Mouse (Mus musculus) telencephalon, adult 2 months (tissue): ENCODE measurements around the gene Hsh2d.

Experiments
- DNase-seq: peaks from one replicate; pipeline ENCODE4 v3.0.0-alpha.2; 2011; ENCODE audit warnings: low read depth, low spot score

Hsh2d gene

DNA sequence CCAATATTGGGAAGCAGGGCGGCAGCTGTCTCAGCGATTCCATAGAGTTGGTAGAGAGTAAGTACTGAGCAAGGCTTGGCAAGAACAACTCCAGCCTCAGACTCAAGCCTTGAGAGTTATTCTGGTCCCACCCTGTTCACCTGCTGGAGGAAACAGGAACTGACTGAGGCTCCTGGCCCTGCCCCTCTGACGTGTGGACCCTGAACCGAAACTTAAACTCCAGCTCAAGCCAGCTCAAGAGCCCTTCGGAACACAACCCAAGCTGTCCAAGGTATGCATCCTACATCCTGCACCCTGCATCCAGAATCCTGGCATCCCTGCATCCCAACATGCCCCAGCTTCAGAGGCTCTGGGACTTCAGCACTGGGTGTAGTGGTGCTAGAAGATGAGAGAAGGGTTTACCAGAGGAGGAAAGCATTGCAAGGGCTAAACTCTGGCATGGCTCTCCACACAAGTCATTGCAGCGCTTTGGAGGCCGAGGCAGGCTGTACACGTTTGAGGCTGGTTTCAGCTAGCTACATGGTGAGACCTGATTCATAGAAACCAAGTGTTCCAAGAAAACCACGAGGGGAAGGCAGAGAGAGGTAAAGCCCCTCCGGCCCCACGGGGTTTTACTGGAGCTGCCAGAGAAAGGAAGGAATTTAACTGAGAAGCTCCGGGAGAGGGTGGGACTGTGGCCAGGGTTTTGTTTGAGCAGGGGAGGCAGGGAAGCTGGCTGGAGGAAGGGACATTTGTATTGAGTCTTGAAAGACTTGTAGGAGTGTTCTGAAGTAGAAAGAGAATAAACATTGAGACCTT is at the start of gene Hsh2d:
Gene Hsh2d, plus strand, starts transcription at position 222 of the 798 bp plus-strand sequence.
- DNase-seq: no peak

DNA sequence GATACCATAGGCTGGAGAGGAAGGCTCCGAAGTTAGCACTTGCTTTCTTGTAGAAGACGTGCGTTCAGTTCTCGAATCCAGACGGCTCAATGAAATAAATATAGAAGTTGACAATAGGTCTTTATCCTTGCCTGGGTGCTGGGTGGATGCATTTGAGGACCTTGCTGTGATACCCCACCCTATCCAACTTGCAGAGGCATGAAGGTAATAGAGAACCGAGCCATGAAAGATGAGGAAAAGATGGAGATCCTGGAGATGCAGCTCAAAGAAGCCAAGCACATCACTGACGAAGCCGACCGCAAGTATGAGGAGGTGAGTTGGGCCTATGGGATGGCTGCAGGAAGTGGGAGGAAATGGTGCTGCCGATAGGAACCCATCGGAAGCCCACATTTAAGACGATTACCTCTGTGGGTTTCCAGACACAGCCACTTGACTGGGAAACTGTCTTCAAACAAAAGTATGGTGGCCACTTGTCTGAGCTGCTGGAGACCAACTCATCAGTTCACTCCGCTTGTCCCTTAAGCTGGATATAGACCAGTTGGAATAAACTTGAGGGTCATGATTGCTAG is 46.1 kb upstream of the Hsh2d start:
- DNase-seq: no peak

DNA sequence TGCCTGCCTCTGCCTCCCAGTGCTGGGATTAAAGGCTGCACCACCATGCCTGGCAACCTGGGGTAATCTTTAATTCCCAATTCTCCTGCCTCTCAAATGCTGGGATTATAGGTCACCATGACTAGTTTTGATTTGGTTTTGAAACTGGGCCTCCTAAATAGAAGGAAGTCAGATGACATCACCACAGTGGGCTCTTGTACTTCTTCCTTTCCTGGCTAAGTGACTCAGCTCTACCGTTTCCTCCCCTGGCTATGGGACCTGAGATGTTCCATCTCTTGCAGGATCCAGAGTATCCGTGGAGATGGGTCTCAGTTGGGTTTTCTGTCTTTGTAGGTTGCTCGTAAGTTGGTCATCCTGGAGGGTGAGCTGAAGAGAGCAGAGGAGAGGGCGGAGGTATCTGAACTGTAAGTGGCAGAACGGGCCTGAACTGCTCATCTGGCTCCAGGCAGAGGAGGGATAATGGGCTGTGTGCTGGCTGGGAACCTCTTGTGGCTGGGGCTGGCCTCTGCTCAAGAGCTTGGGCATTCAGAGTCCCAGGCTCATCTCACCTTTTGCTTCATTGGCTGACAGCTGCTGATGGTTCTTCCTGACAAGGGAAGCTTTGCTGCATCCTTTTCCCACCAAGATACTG is 45.0 kb upstream of the Hsh2d start:
- DNase-seq: no peak

DNA sequence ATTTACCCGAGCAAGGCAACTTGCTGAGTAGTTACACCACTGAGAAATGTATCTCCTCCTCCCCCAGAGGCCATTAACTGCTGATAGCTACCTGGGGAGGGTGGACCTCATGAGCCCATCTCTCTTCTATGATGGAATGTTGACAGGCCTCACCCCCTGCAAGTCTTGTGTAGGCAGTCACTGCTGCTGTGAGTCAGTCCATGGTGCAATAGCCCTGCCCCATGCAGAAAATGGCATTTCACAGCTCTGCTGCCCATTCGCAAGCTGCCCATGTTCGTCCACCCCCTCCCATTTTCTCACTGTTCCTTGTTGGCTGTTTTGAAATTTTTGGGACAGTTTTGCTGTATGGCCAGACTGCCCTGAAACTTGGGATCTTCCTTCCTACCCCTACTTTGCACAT is 43.9 kb upstream of the Hsh2d start:
- no peak for DNase-seq

DNA sequence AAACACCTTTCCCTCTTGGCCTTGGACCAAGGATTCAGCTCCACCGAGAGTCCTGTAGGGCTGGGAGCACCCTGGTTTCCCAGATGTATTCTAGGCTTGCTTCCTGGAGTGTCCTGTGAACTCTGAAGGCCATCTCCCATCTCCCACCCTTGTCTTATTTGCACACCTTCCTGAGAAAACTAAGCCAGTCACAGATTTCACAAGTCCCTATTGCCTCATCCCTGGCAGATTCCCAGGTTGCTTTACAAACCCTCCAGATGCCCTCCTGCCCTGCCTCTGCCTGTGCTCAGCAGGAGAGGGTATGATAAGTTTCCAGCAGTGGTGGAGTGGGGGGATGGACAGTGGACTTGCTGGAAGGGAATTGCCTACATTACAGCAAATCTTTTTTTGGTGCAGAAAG is 43.4 kb upstream of the Hsh2d start:
- DNase-seq: no peak

DNA sequence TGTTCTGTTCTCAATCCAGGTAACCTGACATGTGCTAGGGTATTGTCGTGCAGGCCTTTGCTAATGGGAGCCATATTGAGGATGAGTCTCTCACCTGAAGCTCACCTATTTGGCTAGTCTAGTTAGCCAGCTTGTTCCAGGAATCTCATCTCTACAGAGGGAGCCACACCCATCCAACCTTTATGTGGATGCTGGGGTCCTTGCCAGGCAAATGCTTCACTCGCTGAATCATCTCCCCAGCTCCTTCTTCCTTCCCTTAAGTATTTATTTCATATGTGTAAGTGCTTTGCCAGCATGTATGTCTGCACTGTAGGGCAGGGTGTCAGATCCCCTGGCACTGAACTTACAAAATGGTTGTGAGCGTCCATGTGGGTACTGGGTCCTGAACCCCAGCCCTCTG is 42.9 kb upstream of the Hsh2d start:
- DNase-seq: no peak

DNA sequence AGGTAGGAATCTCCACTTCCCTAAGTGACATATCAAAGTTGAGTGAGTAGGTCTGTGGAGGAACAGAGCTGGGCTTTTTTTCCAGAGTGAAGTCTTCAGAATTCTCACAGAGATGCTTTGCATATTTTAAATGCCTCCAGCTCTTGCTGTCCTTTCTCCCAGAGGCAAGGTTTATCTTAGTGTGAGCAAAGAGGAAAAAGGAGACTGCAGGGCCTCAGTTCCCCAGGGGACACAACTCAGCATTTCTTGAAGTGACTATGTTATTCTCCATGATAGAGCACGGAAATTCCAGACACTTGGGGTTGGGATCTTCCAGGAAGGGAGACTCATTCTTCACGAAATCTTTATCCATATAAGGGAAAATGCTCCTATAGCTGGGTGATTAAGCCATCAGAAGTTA is 42.2 kb upstream of the Hsh2d start:
- no peak for DNase-seq

DNA sequence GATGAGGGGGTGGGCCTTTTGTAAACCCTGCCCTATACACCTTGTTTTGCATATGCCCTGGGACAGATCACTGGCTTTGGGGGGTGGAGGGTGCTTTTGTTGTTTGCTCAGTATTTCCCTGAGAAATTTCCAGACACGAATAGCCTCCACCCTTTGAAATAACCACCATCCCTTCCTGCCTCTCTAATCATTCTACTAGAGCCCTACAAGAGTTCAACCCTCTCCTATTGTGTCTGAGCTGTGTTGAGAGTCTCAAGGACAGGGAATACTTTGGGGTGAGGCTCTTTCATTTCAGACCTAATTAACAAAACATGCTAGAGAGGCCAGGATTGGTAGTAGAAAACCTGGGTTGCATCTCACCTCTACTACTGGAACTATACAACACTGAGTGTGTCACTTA is 40.4 kb upstream of the Hsh2d start:
- no peak for DNase-seq

DNA sequence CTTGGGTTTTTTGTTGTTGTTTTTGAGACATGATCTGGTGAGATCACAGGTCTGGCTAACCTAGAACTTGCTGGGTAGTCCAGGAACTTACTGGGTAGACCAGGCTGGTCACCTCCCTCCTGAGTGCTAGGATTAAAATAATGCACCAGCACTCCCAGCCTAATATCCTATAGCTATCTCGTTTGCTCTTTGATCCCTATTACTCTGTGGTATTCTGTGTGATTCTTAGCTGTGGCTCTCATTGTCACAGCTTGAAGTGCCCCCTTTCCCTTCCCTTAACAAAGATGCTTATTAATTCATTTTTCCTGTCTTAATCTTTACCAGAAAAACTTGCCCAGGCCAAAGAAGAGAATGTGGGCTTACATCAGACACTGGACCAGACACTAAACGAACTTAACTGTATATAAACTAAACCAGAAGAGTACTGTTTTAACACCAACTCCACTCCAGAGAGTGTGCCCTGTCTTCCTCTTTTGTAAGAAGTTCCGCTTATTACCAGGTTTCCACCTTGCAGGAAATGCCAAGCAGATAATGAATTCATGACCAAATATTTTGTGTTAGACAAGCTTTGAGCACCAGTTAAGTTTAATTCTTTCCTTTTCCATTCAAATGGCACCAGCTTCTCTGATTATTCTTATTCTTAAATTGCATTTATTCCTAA is 37.9 kb upstream of the Hsh2d start:
- DNase-seq: no peak

DNA sequence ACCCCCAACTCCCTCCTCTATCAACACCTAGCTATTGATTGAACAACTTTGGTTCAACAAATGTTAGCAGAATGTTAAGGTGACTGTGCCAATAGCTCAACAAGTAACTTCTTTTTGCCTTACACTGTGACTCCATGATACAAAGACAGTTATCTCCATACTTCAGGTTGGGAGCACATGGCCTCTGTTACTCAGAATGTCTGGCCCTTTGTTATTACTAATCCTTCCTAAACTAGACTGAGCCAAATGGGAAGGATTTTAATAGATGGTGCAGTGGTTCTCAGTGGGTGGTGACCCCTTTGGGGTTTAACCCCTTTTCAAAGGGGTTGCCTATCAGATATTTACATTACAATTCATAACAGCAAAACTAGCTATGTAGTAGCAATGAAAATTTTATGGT is 36.1 kb upstream of the Hsh2d start:
- DNase-seq: no peak

DNA sequence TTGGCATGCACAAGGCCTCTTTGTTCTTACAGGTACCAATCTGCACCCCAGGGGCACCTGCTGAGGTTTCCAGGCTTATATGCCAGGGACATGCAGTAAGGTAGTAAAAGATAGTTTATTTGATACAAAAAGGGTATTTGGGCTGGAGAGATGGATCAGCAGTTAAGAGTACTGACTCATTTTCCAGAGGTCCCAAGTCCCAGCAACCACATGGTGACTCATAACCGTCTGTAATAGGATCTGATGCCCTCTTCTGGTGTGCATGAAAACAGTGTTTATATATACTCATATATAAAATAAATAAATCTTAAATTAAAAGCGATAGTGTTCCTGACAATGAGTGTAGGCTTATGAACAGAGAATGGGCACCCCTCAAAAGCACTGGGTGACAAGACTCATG is 31.3 kb upstream of the Hsh2d start:
- no peak for DNase-seq

GRCm38 (mm10) chr8:72158726-72159125 is 30.7 kb upstream of the Hsh2d start:
- no peak for DNase-seq

DNA sequence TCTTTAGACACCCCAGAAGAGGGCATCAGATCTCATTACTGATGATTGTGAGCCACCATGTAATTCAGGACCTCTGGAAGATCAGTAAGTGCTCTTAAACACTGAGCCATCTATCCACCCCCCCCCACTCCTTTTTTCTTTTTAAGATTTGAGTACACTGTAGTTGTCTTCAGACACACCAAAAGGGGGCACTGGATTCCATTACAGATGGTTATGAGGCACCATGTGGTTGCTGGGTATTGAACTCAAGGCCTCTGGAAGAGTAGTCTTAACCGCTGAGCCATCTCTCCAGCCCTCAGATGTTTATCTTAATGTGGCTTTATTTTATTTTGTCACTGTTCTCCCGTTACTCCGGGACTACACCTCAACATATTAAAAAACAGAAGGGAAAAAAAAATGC is 29.4 kb upstream of the Hsh2d start:
- DNase-seq: no peak

GRCm38 (mm10) chr8:72160707-72161697 is 28.4 kb upstream of the Hsh2d start, which contains the start of gene Rab8a:
Rab8a (plus strand) TSS chr8:72161200.
- peak; percentile 100 for DNase-seq

- no peak for DNase-seq
Observed at GRCm38 (mm10) chr8:72162821-72163220, 26.6 kb upstream of the Hsh2d start.

GRCm38 (mm10) chr8:72169098-72169668 is 20.3 kb upstream of the Hsh2d start:
- DNase-seq: no peak

GRCm38 (mm10) chr8:72169681-72170249 is 19.7 kb upstream of the Hsh2d start:
- DNase-seq: no peak

GRCm38 (mm10) chr8:72177346-72177925 is 12.0 kb upstream of the Hsh2d start:
- peak; percentile 28 for DNase-seq

- DNase-seq: no peak
Observed at GRCm38 (mm10) chr8:72183554-72184202, 5.8 kb upstream of the Hsh2d start.
